Mouse (Mus musculus): Measurements from ENCODE around the gene Foxa2. TPM values are rescaled to one million over a fixed set of nuclear protein-coding genes. Genes with fewer than 3 reads are reported as not detected.

Foxa2 gene
- total RNA-seq, 2 experiments from 2014 or later, result not detected

DNA sequence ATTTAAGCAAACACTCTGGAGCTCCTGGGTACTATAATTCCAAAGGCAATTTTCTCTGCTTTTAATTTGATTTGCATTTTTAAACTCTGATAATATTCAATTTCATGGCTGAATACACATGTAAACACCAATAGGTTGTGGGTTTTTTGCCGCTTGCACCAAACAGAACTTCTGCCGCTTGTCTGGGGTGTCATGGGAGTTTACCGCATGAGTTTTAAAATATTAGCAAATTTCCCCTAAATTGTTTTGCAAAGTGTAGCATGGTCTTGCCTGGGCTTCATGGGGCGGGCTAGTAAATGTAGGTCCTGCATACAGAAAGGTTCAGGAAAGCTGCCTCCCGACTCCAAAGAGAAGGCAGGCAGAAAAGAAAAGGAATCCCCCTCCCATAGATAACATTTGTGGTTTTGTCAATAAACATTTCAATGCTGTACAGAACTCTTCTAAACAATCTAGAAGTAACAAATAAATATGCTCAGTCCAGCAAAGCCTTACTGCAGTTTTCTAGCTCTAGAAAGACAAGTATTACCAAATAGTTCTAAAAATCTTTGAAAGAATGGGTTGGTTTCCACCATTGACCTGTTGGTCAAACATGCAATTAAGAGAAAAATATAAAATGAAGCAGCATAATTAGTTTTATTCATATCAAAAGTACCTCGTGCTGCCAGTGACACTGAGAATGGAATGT, 15.6 kb downstream of the Foxa2 start:
- no peak for TF ChIP-seq CTCF (conservative IDR thresholded peaks at IDR 0.05)
- DNase-seq (ENCODE audit: low spot score in 2 of 2), result no peak
- Histone ChIP-seq H3K4me3 (no peak overlapping the region), H3K27ac (no peak overlapping the region)

- TF ChIP-seq CTCF (conservative IDR thresholded peaks at IDR 0.05), result no peak
- no peak for DNase-seq (ENCODE audit: low spot score in 2 of 2)
- H3K4me3 ChIP-seq, result no peak overlapping the region
- no peak overlapping the region for H3K27ac ChIP-seq
Observed at GRCm38 (mm10) chr2:148030613-148030935, 16.2 kb downstream of the Foxa2 start.

DNA sequence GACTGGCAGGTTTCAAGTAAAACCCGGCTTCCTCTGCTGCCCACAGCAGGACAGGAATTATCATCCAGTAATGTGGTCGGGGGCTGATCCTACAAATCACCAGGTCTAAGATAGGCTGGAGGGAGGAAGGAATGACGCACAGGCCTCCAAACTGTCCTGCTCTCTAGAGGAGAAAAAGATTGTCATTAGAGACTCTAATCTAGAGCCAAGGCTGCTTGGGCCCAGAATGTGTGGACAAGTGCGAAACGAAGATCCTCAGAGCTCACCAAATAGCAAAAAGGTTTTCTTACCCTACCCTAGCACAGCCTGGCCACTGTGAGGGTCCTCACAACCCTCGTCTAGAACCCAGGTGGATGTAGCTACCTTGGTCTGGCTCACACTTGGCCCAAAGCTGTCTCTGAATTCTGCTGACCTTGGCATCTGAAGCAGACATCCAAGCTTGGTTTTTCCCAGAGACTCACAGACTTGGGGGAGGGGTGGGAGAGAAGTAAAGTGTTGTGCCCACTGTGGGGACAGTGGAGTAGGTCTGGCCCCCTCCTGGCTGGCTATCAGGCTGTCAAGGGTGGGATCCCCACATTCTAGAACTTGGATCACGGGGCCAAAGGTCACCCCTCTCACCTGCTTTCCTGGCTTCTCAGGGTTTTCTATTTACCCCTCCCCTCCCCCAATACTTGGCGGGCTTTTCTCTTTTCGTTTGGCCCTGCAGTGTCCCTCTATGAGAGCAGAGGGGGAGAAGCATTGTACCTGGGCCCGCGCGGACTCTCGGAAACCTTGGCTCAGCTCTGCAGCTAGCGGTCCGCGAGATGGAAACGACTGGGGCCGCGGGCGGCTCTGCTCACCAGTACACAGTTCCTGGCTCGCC, 16.8 kb downstream of the Foxa2 start:
- no peak for DNase-seq (ENCODE audit: low spot score in 2 of 2)
- H3K27ac ChIP-seq, result no peak overlapping the region
- H3K4me3 ChIP-seq, result no peak overlapping the region
- no peak for TF ChIP-seq CTCF (conservative IDR thresholded peaks at IDR 0.05)

- TF ChIP-seq CTCF (conservative IDR thresholded peaks at IDR 0.05), result no peak
- no peak for DNase-seq (ENCODE audit: low spot score in 2 of 2)
- Histone ChIP-seq H3K27ac (no peak overlapping the region), H3K4me3 (no peak overlapping the region)
Observed at GRCm38 (mm10) chr2:148029050-148029608, 17.6 kb downstream of the Foxa2 start.

DNA sequence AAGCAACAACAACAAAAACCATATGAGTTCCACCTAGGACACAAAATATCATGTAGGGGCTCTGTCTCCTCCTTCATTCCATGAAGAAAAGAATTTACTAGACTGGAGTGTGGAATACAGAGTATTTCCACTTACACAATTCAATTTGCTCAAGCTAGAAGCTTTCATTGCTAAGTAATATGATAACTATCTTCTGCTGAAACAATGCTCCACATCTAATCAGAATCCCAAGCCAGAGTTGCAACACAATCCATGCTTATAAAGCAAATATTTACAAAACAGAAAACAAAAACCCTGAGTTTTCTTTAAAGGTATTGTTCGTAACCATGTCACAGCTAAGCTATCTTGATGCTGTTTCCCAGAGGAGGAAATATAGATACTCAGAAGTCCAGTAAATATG, 20.4 kb downstream of the Foxa2 start:
- TF ChIP-seq CTCF (conservative IDR thresholded peaks at IDR 0.05), result no peak
- Histone ChIP-seq H3K27ac (no peak overlapping the region), H3K4me3 (no peak overlapping the region)
- DNase-seq (ENCODE audit: low spot score in 2 of 2), result no peak

- no peak overlapping the region for H3K27ac ChIP-seq
- DNase-seq (ENCODE audit: low spot score in 2 of 2), result no peak
- H3K4me3 ChIP-seq, result no peak overlapping the region
- no peak for TF ChIP-seq CTCF (conservative IDR thresholded peaks at IDR 0.05)
Observed at GRCm38 (mm10) chr2:148025481-148025880, 21.3 kb downstream of the Foxa2 start.

GRCm38 (mm10) chr2:148024268-148024935, 22.4 kb downstream of the Foxa2 start:
- H3K4me3 ChIP-seq, result no peak overlapping the region
- H3K27ac ChIP-seq, result no peak overlapping the region
- TF ChIP-seq CTCF (conservative IDR thresholded peaks at IDR 0.05), result no peak
- no peak for DNase-seq (ENCODE audit: low spot score in 2 of 2)

DNA sequence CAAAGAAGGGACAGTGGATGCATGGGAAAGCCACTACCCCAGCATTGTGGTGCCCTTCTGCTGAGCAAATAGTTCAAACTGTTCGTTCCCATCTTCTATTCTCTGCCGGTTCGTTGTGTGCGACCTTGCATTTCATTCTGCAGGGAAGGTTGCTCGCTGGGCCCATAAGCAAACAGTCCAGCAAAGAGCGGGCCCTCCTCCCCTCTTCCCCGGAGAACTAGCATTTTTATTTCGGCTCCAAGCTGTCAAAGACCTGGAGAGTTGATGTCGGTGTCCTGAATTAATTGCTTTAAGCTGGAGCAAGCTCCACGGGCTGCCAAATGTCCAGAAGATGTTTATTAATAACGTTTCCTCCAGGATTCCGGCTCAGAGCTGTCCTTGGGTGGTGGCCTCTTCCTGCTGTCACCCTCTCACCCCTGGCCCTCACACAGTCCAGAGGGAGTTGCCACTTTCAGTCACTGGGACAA, 23.4 kb downstream of the Foxa2 start:
- no peak for DNase-seq (ENCODE audit: low spot score in 2 of 2)
- TF ChIP-seq CTCF (conservative IDR thresholded peaks at IDR 0.05), result no peak
- Histone ChIP-seq H3K27ac (no peak overlapping the region), H3K4me3 (no peak overlapping the region)

- no peak overlapping the region for H3K4me3 ChIP-seq
- H3K27ac ChIP-seq, result no peak overlapping the region
- no peak for TF ChIP-seq CTCF (conservative IDR thresholded peaks at IDR 0.05)
- DNase-seq (ENCODE audit: low spot score in 2 of 2), result no peak
Observed at GRCm38 (mm10) chr2:148021919-148022570, 24.7 kb downstream of the Foxa2 start.

GRCm38 (mm10) chr2:148021016-148021415, 25.8 kb downstream of the Foxa2 start:
- Histone ChIP-seq H3K4me3 (no peak overlapping the region), H3K27ac (no peak overlapping the region)
- TF ChIP-seq CTCF (conservative IDR thresholded peaks at IDR 0.05), result no peak
- no peak for DNase-seq (ENCODE audit: low spot score in 2 of 2)

GRCm38 (mm10) chr2:148020125-148020524, 26.6 kb downstream of the Foxa2 start:
- H3K27ac ChIP-seq, result no peak overlapping the region
- no peak for DNase-seq (ENCODE audit: low spot score in 2 of 2)
- no peak overlapping the region for H3K4me3 ChIP-seq
- no peak for TF ChIP-seq CTCF (conservative IDR thresholded peaks at IDR 0.05)
